Mouse (Mus musculus) CD4-positive naive resting alpha-beta T cell, adult 57 days (primary cell): ENCODE data around the gene Zfp101. TPM values are rescaled to one million over a fixed set of nuclear protein-coding genes. Genes with fewer than 3 reads are reported as not detected.

Source experiments
- total RNA-seq: library from RNA; stranded (reverse); gene quantifications from one replicate; pipeline ENCODE4 v1.2.4, GENCODE M21; 2023

Zfp101 gene
- 10.9 TPM for total RNA-seq

GRCm38 (mm10) chr17:33394182-33395034 is at the start of gene Zfp101:
Zfp101 (minus strand) TSS chr17:33394641.

GRCm38 (mm10) chr17:33432019-33432946 is 37.8 kb upstream of the Zfp101 start, which contains the start of gene Actl9:
Actl9 (plus strand) TSS chr17:33432896.

GRCm38 (mm10) chr17:33358411-33359384 is 35.7 kb downstream of the Zfp101 start, which contains the start of gene Zfp81:
Zfp81 (minus strand) TSS chr17:33358878.

Other genes starting within 250 kb of the Zfp101 start
- gene Olfr55, start 226.2 kb downstream of the Zfp101 start, total RNA-seq: not detected
- not detected for gene Olfr239, start 203.3 kb downstream of the Zfp101 start, total RNA-seq
- gene Olfr1564, start 173.0 kb downstream of the Zfp101 start, total RNA-seq: not detected
- 7.1 TPM for gene Zfp955a, start 139.5 kb downstream of the Zfp101 start, total RNA-seq
- gene Olfr63, start 130.0 kb downstream of the Zfp101 start, total RNA-seq: 0.12 TPM
- gene Zfp955b, start 105.1 kb downstream of the Zfp101 start, total RNA-seq: 9.8 TPM
- 20.0 TPM for gene Zfp81, start 35.8 kb downstream of the Zfp101 start, total RNA-seq
- not detected for gene Actl9, start 38.3 kb upstream of the Zfp101 start, total RNA-seq
- 157 TPM for gene Adamts10, start 129.6 kb upstream of the Zfp101 start, total RNA-seq
- gene Myo1f, start 161.1 kb upstream of the Zfp101 start, total RNA-seq: 9.5 TPM
- 41.4 TPM for gene Zfp414, start 234.4 kb upstream of the Zfp101 start, total RNA-seq
- gene Pram1, start 243.4 kb upstream of the Zfp101 start, total RNA-seq: 4.3 TPM